Mouse (Mus musculus): ENCODE measurements at regions not wholly inside any gene's neighbourhood (a gene's known extent, or its start where the extent isn't known, plus 50 kb on each side); places are given as distances from the start of the nearest gene placed in this dataset.
"Not testable (repeated sequence)": the region's sequence is repeated elsewhere in the genome, so short reads cannot be mapped to it uniquely, and the experiment has no call there.

- no peak for DNase-seq (ENCODE audit: extremely low spot score, low spot score)
Measured at GRCm38 (mm10) chr9:31653788-31654187, 189.5 kb upstream of the Tmem45b start.

GRCm38 (mm10) chr9:31650362-31651130 is 186.3 kb upstream of the Tmem45b start:
- no peak for DNase-seq (ENCODE audit: extremely low spot score, low spot score)

- no peak for DNase-seq (ENCODE audit: extremely low spot score, low spot score)
Measured at GRCm38 (mm10) chr9:31649073-31649472, 184.8 kb upstream of the Tmem45b start.

- no peak for DNase-seq (ENCODE audit: extremely low spot score, low spot score)
Measured at GRCm38 (mm10) chr9:31648551-31648950, 184.3 kb upstream of the Tmem45b start.

GRCm38 (mm10) chr9:31645114-31645513 is 180.9 kb upstream of the Tmem45b start:
- no peak for DNase-seq (ENCODE audit: extremely low spot score, low spot score)

- DNase-seq (ENCODE audit: extremely low spot score, low spot score), result no peak
Measured at GRCm38 (mm10) chr9:31644106-31644505, 179.8 kb upstream of the Tmem45b start.

GRCm38 (mm10) chr9:31642169-31642568 is 177.9 kb upstream of the Tmem45b start:
- no peak for DNase-seq (ENCODE audit: extremely low spot score, low spot score)

GRCm38 (mm10) chr9:31628291-31628690 is 164.0 kb upstream of the Tmem45b start:
- no peak for DNase-seq (ENCODE audit: extremely low spot score, low spot score)

- DNase-seq (ENCODE audit: extremely low spot score, low spot score), result not testable (repeated sequence)
Measured at GRCm38 (mm10) chr9:31621553-31621952, 157.3 kb upstream of the Tmem45b start.

GRCm38 (mm10) chr9:31619344-31619743 is 155.1 kb upstream of the Tmem45b start:
- no peak for DNase-seq (ENCODE audit: extremely low spot score, low spot score)

GRCm38 (mm10) chr9:31614250-31614945 is 150.1 kb upstream of the Tmem45b start:
- DNase-seq (ENCODE audit: extremely low spot score, low spot score), result no peak

GRCm38 (mm10) chr9:31611036-31611695 is 146.9 kb upstream of the Tmem45b start:
- DNase-seq (ENCODE audit: extremely low spot score, low spot score), result no peak

- no peak for DNase-seq (ENCODE audit: extremely low spot score, low spot score)
Measured at GRCm38 (mm10) chr9:31610631-31611030, 146.4 kb upstream of the Tmem45b start.

GRCm38 (mm10) chr9:31610212-31610611 is 145.9 kb upstream of the Tmem45b start:
- peak; percentile 22 for DNase-seq (ENCODE audit: extremely low spot score, low spot score)

- no peak for DNase-seq (ENCODE audit: extremely low spot score, low spot score)
Measured at GRCm38 (mm10) chr9:31609731-31610130, 145.5 kb upstream of the Tmem45b start.

GRCm38 (mm10) chr9:31608084-31608870 is 144.0 kb upstream of the Tmem45b start:
- no peak for DNase-seq (ENCODE audit: extremely low spot score, low spot score)

GRCm38 (mm10) chr9:31606936-31607335 is 142.7 kb upstream of the Tmem45b start:
- no peak for DNase-seq (ENCODE audit: extremely low spot score, low spot score)

GRCm38 (mm10) chr9:31604497-31605090 is 140.3 kb upstream of the Tmem45b start:
- no peak for DNase-seq (ENCODE audit: extremely low spot score, low spot score)

GRCm38 (mm10) chr9:31602707-31603106 is 138.4 kb upstream of the Tmem45b start:
- no peak for DNase-seq (ENCODE audit: extremely low spot score, low spot score)

- no peak for DNase-seq (ENCODE audit: extremely low spot score, low spot score)
Measured at GRCm38 (mm10) chr9:31595096-31595495, 130.8 kb upstream of the Tmem45b start.

- no peak for DNase-seq (ENCODE audit: extremely low spot score, low spot score)
Measured at GRCm38 (mm10) chr9:31587671-31588070, 123.4 kb upstream of the Tmem45b start.

Data from neural tube, embryonic 10.5 days (tissue).